Mouse (Mus musculus): ENCODE measurements at regions not wholly inside any gene's neighbourhood (a gene's known extent, or its start where the extent isn't known, plus 50 kb on each side); places are given as distances from the start of the nearest gene placed in this dataset.

GRCm38 (mm10) chr15:31173309-31174115, 50.6 kb upstream of the Dap start:
- no peak for DNase-seq (ENCODE audit: low spot score in 2 of 2)
